ENCODE assay signal across 10 mouse cellular contexts in the genomic region with DNA sequence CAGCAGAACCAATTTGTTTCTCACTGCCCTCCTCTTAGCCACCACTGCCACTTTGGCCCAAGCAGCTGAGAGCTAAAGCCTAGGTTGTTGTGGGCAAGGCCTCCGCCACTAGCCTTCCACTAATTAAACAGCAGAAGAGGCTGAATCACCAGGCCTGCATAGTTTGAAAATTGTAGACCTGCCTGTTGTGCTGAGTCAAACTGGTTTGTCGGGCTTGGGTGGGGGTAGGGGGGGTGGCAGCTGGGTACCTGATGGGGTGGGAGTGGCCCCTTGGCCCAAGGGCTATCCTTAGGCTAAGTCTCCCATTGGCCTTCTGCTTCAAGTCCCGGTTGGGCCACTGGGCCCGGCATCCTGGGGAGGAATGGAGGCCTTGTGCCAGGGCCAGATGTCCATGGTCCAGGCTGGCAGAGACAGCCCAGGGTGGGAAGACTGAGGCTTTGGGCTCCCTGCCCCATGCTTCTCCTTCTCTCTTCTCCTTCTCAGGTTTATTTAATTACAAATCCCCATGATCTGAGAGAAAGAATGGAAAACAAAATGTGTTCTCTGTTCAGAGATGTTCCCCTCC. TPM values are rescaled to one million over a fixed set of nuclear protein-coding genes. Genes with fewer than 3 reads are reported as not detected.
DNase-seq lines count a peak whose midpoint lies in the region; ATAC-seq and TF ChIP-seq lines count a peak whose summit lies in the region.
"Had no signal": no experiment of that assay in that cellular context is flagged by ENCODE, and none has a peak within 500 bp of the region (broad histone marks: within the 10 kb centered on the region; RNA-seq: fewer than 3 reads in every experiment).

No protein-coding gene starts in this region.

- no peak overlapping the region for H3K27ac ChIP-seq in kidney, postnatal 0 days
- H3K27ac ChIP-seq in kidney, adult 2 months (ENCODE audit: insufficient read depth, low read depth, low read length) = no peak overlapping the region
- no peak overlapping the region for H3K27ac ChIP-seq in forebrain, postnatal 0 days (ENCODE audit: low read depth, low read length)
- H3K27ac ChIP-seq in neural tube, embryonic 15.5 days (replicated peaks) = no peak overlapping the region

- no peak for TF ChIP-seq POLR2A in kidney, adult 2 months (IDR thresholded peaks at IDR 0.05; ENCODE audit: low read depth, low read length)

- H3K4me2 ChIP-seq in kidney, postnatal 0 days (ENCODE audit: low read length) = peak overlapping the region; percentile 57; the same call in 1 of the 2 replicates
- 0 out of 2 replicates have a peak overlapping the region, but pooled peaks have one; percentile 71 for H3K4me2 ChIP-seq in forebrain, postnatal 0 days (ENCODE audit: low read depth)
- H3K4me2 ChIP-seq in neural tube, embryonic 15.5 days = peak overlapping the region; percentile 68

- no peaks in the 10 kb centered on the region for H3K9me3 ChIP-seq in kidney, postnatal 0 days (replicated peaks; ENCODE audit: low read length)
- no peaks in the 10 kb centered on the region for H3K9me3 ChIP-seq in forebrain, postnatal 0 days (ENCODE audit: low read length)
- no peaks in the 10 kb centered on the region for H3K9me3 ChIP-seq in neural tube, embryonic 15.5 days (replicated peaks)

- no peak for TF ChIP-seq CTCF in kidney, postnatal 0 days (IDR thresholded peaks at IDR 0.05; ENCODE audit: low read depth)
- TF ChIP-seq CTCF in kidney, adult 2 months (conservative IDR thresholded peaks at IDR 0.05; ENCODE audit: insufficient read depth, insufficient read length, low read depth, low read length) = no peak
- no peak for TF ChIP-seq CTCF in forebrain, postnatal 0 days (IDR thresholded peaks at IDR 0.05; ENCODE audit: low read depth)

- H3K4me1 ChIP-seq in kidney, postnatal 0 days (replicated peaks; ENCODE audit: insufficient read depth, low read length) = peaks cover 23% of the 10 kb centered on the region
- H3K4me1 ChIP-seq in kidney, adult 2 months (ENCODE audit: control insufficient read depth, insufficient read depth, low read length) = peaks cover 6% of the 10 kb centered on the region; the same call in 1 of the 2 replicates
- peaks cover 11% of the 10 kb centered on the region for H3K4me1 ChIP-seq in forebrain, postnatal 0 days (ENCODE audit: insufficient read depth)
- peaks cover 76% of the 10 kb centered on the region for H3K4me1 ChIP-seq in neural tube, embryonic 15.5 days

- no peaks in the 10 kb centered on the region for H3K27me3 ChIP-seq in kidney, postnatal 0 days (ENCODE audit: insufficient read depth, low read length)
- H3K27me3 ChIP-seq in kidney, adult 2 months (replicated peaks; ENCODE audit: control insufficient read depth, insufficient read depth, low read length) = no peaks in the 10 kb centered on the region
- no peaks in the 10 kb centered on the region for H3K27me3 ChIP-seq in forebrain, postnatal 0 days (ENCODE audit: insufficient read depth, low read length)
- no peaks in the 10 kb centered on the region for H3K27me3 ChIP-seq in neural tube, embryonic 15.5 days (replicated peaks)
- H3K27me3 ChIP-seq: Patski had no signal

- no peak overlapping the region for H3K9ac ChIP-seq in kidney, postnatal 0 days (ENCODE audit: low read depth, low read length)
- no peak overlapping the region for H3K9ac ChIP-seq in forebrain, postnatal 0 days
- H3K9ac ChIP-seq in neural tube, embryonic 15.5 days (replicated peaks) = no peak overlapping the region

- no peak for DNase-seq in kidney, postnatal 0 days (ENCODE audit: low spot score)
- DNase-seq in kidney, adult 2 months = no peak
- no peak for DNase-seq in forebrain, postnatal 0 days
- DNase-seq in lung, adult 18-20 months = peak; percentile 70 to 79
- DNase-seq in gastrocnemius, postnatal 4 days (ENCODE audit: low spot score in 2 of 2) = no peak
- no peak for DNase-seq in yolk sac, embryonic 10.5 days (ENCODE audit: low spot score)
- DNase-seq: layer of hippocampus, postnatal 36 days had no signal

- no peaks in the 10 kb centered on the region for H3K36me3 ChIP-seq in kidney, postnatal 0 days (ENCODE audit: insufficient read depth, low read length)
- no peaks in the 10 kb centered on the region for H3K36me3 ChIP-seq in kidney, adult 2 months (ENCODE audit: control insufficient read depth, insufficient read depth, low read length)
- no peaks in the 10 kb centered on the region for H3K36me3 ChIP-seq in forebrain, postnatal 0 days (ENCODE audit: insufficient read depth)
- no peaks in the 10 kb centered on the region for H3K36me3 ChIP-seq in neural tube, embryonic 15.5 days

- ATAC-seq in kidney, postnatal 0 days (replicated peaks; ENCODE audit: low FRiP score, low read depth) = no peak
- ATAC-seq in forebrain, postnatal 0 days = no peak
- no peak for ATAC-seq in neural tube, embryonic 15.5 days (ENCODE audit: low FRiP score)
- ATAC-seq: Patski had no signal

- 0 out of 2 replicates have a peak overlapping the region, but pooled peaks have one; percentile 57 for H3K4me3 ChIP-seq in kidney, postnatal 0 days (replicated peaks; ENCODE audit: low read depth, low read length)
- H3K4me3 ChIP-seq in kidney, adult 2 months (ENCODE audit: insufficient read depth, low read depth, low read length) = no peak overlapping the region
- no peak overlapping the region for H3K4me3 ChIP-seq in forebrain, postnatal 0 days (ENCODE audit: low read depth, low read length)
- peak overlapping the region; percentile 84 for H3K4me3 ChIP-seq in neural tube, embryonic 15.5 days (replicated peaks)

- 68% methylated on average over 4 of the region's 4 CpGs for WGBS in kidney, postnatal 0 days
- WGBS in kidney, adult 2 months = 67% methylated on average over 4 of the region's 4 CpGs
- WGBS in forebrain, postnatal 0 days = 72% methylated on average over 4 of the region's 4 CpGs
- 61% methylated on average over 4 of the region's 4 CpGs for WGBS in neural tube, embryonic 15.5 days

RNA-seq across cellular contexts. Expression of a gene that starts 3.5 kb away (rescaled TPM):
- 12.2 and 13.2 TPM in 2 replicates for polyA plus RNA-seq in kidney, postnatal 0 days (2015; fragmentation: Nextera tagmentation; extraction: Ambion mirVana)
- polyA plus RNA-seq in kidney, adult 2 months (2012; rRNA removed) = 5.5 and 6.8 TPM in 2 replicates
- 10.1 and 11.3 TPM in 2 replicates for total RNA-seq in forebrain, postnatal 0 days (2014; rRNA removed)
- polyA plus RNA-seq in forebrain, postnatal 0 days (2015; fragmentation: Nextera tagmentation; extraction: Ambion mirVana) = 3.3 and 5.8 TPM in 2 replicates
- 12.0 and 14.4 TPM in 2 replicates for polyA plus RNA-seq in neural tube, embryonic 15.5 days (2015; fragmentation: Nextera tagmentation; extraction: Ambion mirVana)
- total RNA-seq in gastrocnemius, postnatal 4 days (2021) = 10 to 100 TPM; 22.4 to 23.4 TPM
- total RNA-seq: monocyte, adult 5-6 weeks had no signal

RNA-seq across cellular contexts. Expression of a gene that starts 54.3 kb away (rescaled TPM):
- polyA plus RNA-seq in kidney, postnatal 0 days (2015; fragmentation: Nextera tagmentation; extraction: Ambion mirVana) = not detected in 2 replicates
- 0.12 TPM in 1 of 2 replicates, not detected in the other for polyA plus RNA-seq in kidney, adult 2 months (2012; rRNA removed)
- total RNA-seq in forebrain, postnatal 0 days (2014; rRNA removed) = not detected in 2 replicates
- not detected in 2 replicates for polyA plus RNA-seq in forebrain, postnatal 0 days (2015; fragmentation: Nextera tagmentation; extraction: Ambion mirVana)
- 0.23 and 0.68 TPM in 2 replicates for polyA plus RNA-seq in neural tube, embryonic 15.5 days (2015; fragmentation: Nextera tagmentation; extraction: Ambion mirVana)
- total RNA-seq in gastrocnemius, postnatal 4 days (2021) = not detected
- total RNA-seq: monocyte, adult 5-6 weeks had no signal
- polyA plus RNA-seq: Patski had no signal

Comparison
In these comparisons a context has a peak if more than half of its experiments do, and no peak if none do; other contexts are left out.
1. H3K4me3 ChIP-seq: peak in kidney, postnatal 0 days (single experiment) and neural tube, embryonic 15.5 days (single experiment); none in kidney, adult 2 months (single experiment) and forebrain, postnatal 0 days (single experiment).
2. DNase-seq: peak in lung, adult 18-20 months (2 of 2); none in kidney, postnatal 0 days (single experiment), kidney, adult 2 months (single experiment), forebrain, postnatal 0 days (single experiment), gastrocnemius, postnatal 4 days (0 of 2) and yolk sac, embryonic 10.5 days (single experiment).
3. Peak in every context shown above with its lines, with median percentiles within 50 percentile points of each other: H3K4me2 ChIP-seq.